Mouse (Mus musculus): ENCODE results near the gene Ccdc85b. TPM values are rescaled to one million over a fixed set of nuclear protein-coding genes. Genes with fewer than 3 reads are reported as not detected.
A peak's percentile ranks its signal among the peaks of the same experiment; 100 is the strongest.
"Not testable (repeated sequence)": the region's sequence is repeated elsewhere in the genome, so short reads cannot be mapped to it uniquely, and the experiment has no call there.

The Ccdc85b gene
- polyA plus RNA-seq, 1 experiment from 2014 or later = 7.1 TPM

GRCm38 (mm10) chr19:5418750-5419466 lies 38.8 kb downstream of the Ccdc85b start:
- Histone ChIP-seq H3K27ac (no peak overlapping the region), H3K4me3 (no peak overlapping the region), H3K9me3 (replicated peaks) (no peaks in the 10 kb centered on the region), H3K4me1 (peaks cover 13% of the 10 kb centered on the region), H3K27me3 (no peaks in the 10 kb centered on the region), H3K4me2 (no peak overlapping the region), H3K9ac (no peak overlapping the region), H3K36me3 (ENCODE audit: poor library complexity, severe bottlenecking) (peaks cover 33% of the 10 kb centered on the region)
- ATAC-seq = no peak
- WGBS = 94% methylated on average over 8 of the region's 8 CpGs

GRCm38 (mm10) chr19:5414534-5414957 lies 43.1 kb downstream of the Ccdc85b start:
- no peaks in the 10 kb centered on the region for H3K27me3 ChIP-seq
- no peak overlapping the region for H3K4me3 ChIP-seq
- ATAC-seq = no peak
- H3K4me1 ChIP-seq = no peaks in the 10 kb centered on the region
- H3K9me3 ChIP-seq (replicated peaks) = no peaks in the 10 kb centered on the region
- no peak overlapping the region for H3K27ac ChIP-seq
- 69% methylated on average over 2 of the region's 2 CpGs for WGBS
- H3K9ac ChIP-seq = no peak overlapping the region
- H3K36me3 ChIP-seq (ENCODE audit: poor library complexity, severe bottlenecking) = peaks cover 1% of the 10 kb centered on the region; the same call in 1 of the 2 replicates
- H3K4me2 ChIP-seq = no peak overlapping the region

DNA sequence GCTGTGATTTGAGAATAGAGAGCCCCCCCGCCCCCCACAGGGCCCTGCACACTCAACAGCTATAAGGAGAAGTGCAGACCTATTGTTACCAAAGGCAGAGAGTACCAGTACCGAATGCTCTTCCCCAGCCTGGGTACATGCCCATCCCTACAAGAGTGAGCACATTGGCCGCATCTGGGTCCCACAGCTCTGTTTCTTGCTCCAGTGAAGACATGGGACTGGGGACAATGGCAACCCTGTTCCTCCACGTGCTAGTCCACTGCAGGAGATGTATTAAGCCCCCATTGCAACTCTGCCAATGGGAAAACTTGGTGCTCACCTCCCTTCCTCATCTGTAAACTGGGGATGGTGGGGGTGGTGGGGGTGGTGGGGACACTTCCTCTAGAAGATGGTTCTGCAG lies 43.9 kb downstream of the Ccdc85b start:
- Histone ChIP-seq H3K4me3 (no peak overlapping the region), H3K27me3 (no peaks in the 10 kb centered on the region), H3K27ac (no peak overlapping the region), H3K9ac (no peak overlapping the region), H3K4me1 (no peaks in the 10 kb centered on the region; the same call in 1 of the 2 replicates), H3K4me2 (no peak overlapping the region), H3K36me3 (ENCODE audit: poor library complexity, severe bottlenecking) (no peaks in the 10 kb centered on the region), H3K9me3 (replicated peaks) (no peaks in the 10 kb centered on the region)
- ATAC-seq = no peak
- 74% methylated on average over 4 of the region's 4 CpGs for WGBS

DNA sequence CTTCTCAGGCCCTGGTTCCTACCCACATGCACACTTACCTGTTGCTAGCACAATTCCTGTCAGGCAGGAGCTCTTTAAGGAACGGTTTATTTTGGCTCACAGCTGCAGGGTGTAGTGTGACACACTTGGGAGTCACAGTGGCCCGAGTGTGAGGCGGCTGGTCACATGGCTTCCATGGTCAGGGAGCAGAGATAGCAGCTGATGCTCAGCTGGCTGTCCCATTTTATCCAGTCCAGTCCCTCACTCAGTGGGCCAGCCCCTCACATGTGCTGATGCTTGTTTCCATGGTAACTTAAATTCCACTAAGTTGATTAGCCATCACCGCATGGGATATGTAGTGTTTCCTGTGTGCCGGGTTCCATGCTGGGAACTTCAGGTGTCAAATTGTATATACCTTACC lies 45.7 kb downstream of the Ccdc85b start:
- H3K9ac ChIP-seq = no peak overlapping the region
- H3K27me3 ChIP-seq = no peaks in the 10 kb centered on the region
- H3K36me3 ChIP-seq (ENCODE audit: poor library complexity, severe bottlenecking) = no peaks in the 10 kb centered on the region
- no peak overlapping the region for H3K4me3 ChIP-seq
- no peak overlapping the region for H3K27ac ChIP-seq
- ATAC-seq = no peak
- peaks cover 11% of the 10 kb centered on the region for H3K4me1 ChIP-seq
- H3K4me2 ChIP-seq = no peak overlapping the region
- WGBS = 77% methylated on average over 5 of the region's 5 CpGs
- no peaks in the 10 kb centered on the region for H3K9me3 ChIP-seq (replicated peaks)

DNA sequence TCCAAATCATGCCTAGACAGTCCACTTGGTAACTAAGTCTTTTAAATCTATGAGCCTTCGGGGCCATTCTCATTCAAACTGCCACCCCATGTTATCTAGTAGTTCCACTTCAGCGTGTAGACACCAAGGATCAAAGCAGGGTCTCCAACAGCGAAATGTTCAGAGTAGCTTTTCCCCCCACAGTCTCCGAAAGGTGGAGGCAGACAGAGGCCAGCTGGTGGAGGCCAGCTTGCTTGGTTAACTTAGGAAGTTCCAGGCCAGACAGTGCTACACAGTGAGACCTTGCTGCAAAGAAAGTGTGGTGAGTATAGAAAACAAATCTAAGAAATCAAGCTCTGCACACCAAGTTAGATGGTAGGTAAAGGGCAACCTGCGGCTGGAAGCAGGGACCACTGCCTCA lies 47.1 kb downstream of the Ccdc85b start:
- no peaks in the 10 kb centered on the region for H3K36me3 ChIP-seq (ENCODE audit: poor library complexity, severe bottlenecking)
- no peak overlapping the region for H3K27ac ChIP-seq
- WGBS = 88% methylated on average over 5 of the region's 5 CpGs
- ATAC-seq = no peak
- H3K9ac ChIP-seq = no peak overlapping the region
- no peaks in the 10 kb centered on the region for H3K9me3 ChIP-seq (replicated peaks)
- peaks cover 15% of the 10 kb centered on the region for H3K4me1 ChIP-seq
- no peak overlapping the region for H3K4me2 ChIP-seq
- no peaks in the 10 kb centered on the region for H3K27me3 ChIP-seq
- H3K4me3 ChIP-seq = no peak overlapping the region

DNA sequence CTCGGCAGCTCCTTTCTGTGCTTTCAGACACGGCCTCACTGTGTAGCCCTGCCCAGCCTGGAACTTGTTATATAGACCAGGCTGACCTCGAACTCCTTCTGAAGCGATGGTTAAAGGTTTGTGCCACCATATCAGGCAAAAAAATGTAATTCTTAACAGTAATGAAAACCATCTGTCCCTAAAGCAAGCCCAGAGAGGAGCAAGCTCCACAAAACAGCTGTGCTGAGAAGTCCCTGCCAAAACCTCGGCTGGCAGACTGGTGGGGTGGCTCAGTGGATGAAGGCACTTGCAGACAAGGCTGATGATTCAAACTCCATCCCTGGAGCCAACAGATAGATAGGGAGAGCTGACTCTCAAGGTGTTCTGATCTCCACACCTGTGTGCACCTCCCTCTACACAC lies 48.6 kb downstream of the Ccdc85b start:
- H3K9ac ChIP-seq = no peak overlapping the region
- no peaks in the 10 kb centered on the region for H3K27me3 ChIP-seq
- 89% methylated on average over 5 of the region's 5 CpGs for WGBS
- no peak overlapping the region for H3K4me2 ChIP-seq
- peaks cover 15% of the 10 kb centered on the region for H3K4me1 ChIP-seq
- H3K9me3 ChIP-seq (replicated peaks) = no peaks in the 10 kb centered on the region
- no peaks in the 10 kb centered on the region for H3K36me3 ChIP-seq (ENCODE audit: poor library complexity, severe bottlenecking)
- no peak overlapping the region for H3K27ac ChIP-seq
- no peak overlapping the region for H3K4me3 ChIP-seq
- no peak for ATAC-seq

GRCm38 (mm10) chr19:5408057-5409001 lies 49.4 kb downstream of the Ccdc85b start:
- Histone ChIP-seq H3K4me3 (no peak overlapping the region), H3K9ac (no peak overlapping the region), H3K9me3 (replicated peaks) (no peaks in the 10 kb centered on the region), H3K27ac (no peak overlapping the region), H3K36me3 (ENCODE audit: poor library complexity, severe bottlenecking) (no peaks in the 10 kb centered on the region), H3K27me3 (no peaks in the 10 kb centered on the region), H3K4me2 (peak overlapping the region; percentile 79), H3K4me1 (peaks cover 15% of the 10 kb centered on the region)
- ATAC-seq = no peak
- WGBS = 90% methylated on average over 13 of the region's 13 CpGs

GRCm38 (mm10) chr19:5407133-5407532 lies 50.6 kb downstream of the Ccdc85b start:
- H3K36me3 ChIP-seq (ENCODE audit: poor library complexity, severe bottlenecking) = no peaks in the 10 kb centered on the region
- peak; percentile 57 for ATAC-seq

GRCm38 (mm10) chr19:5406531-5407126 lies 51.1 kb downstream of the Ccdc85b start:
- Histone ChIP-seq H3K9ac (peak overlapping the region; percentile 70), H3K4me3 (peak overlapping the region; percentile 51), H3K4me1 (peaks cover 15% of the 10 kb centered on the region), H3K4me2 (peak overlapping the region; percentile 79), H3K27ac (peak overlapping the region; percentile 79)
- not testable (repeated sequence) for H3K36me3 ChIP-seq (ENCODE audit: poor library complexity, severe bottlenecking); H3K27me3 ChIP-seq; H3K9me3 ChIP-seq (replicated peaks)
- ATAC-seq = peak; percentile 87
- 19% methylated on average over 25 of the region's 25 CpGs for WGBS

More at GRCm38 (mm10) chr19:5407133-5407532, 50.6 kb downstream of the Ccdc85b start:
- H3K4me3 ChIP-seq = peak overlapping the region; percentile 51
- 16% methylated on average over 7 of the region's 7 CpGs for WGBS
- H3K27ac ChIP-seq = peak overlapping the region; percentile 79
- H3K9me3 ChIP-seq (replicated peaks) = no peaks in the 10 kb centered on the region
- peaks cover 15% of the 10 kb centered on the region for H3K4me1 ChIP-seq
- peak overlapping the region; percentile 70 for H3K9ac ChIP-seq
- H3K27me3 ChIP-seq = no peaks in the 10 kb centered on the region
- H3K4me2 ChIP-seq = peak overlapping the region; percentile 79

DNA sequence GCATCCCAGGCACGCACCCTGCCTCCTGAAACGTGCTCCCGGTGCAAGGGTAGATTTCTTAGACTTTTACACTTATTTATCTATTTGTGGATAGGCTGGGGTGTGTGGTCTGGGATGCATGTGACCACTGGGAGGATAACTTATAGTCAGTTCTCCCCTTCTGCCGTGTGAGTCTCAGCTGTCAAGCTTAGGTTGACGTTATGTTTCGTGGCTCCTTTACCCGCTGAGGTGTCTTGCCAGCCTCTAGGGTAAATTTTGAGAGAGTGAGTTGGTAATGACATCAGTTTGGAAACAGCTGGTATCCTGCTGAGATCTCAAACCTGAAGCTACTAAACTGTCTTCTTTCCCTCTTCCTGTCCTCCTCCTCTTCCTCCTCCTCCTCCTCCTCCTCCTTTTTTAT lies 51.8 kb downstream of the Ccdc85b start:
- no peak for ATAC-seq
- Histone ChIP-seq H3K4me1 (peaks cover 15% of the 10 kb centered on the region), H3K36me3 (ENCODE audit: poor library complexity, severe bottlenecking) (no peaks in the 10 kb centered on the region), H3K4me2 (peak overlapping the region; percentile 63), H3K27me3 (no peaks in the 10 kb centered on the region), H3K27ac (peak overlapping the region; percentile 57), H3K9me3 (replicated peaks) (no peaks in the 10 kb centered on the region), H3K9ac (peak overlapping the region; percentile 56; the same call in 1 of the 2 replicates), H3K4me3 (peak overlapping the region; percentile 38)
- 30% methylated on average over 7 of the region's 7 CpGs for WGBS
